In the genomic region with DNA sequence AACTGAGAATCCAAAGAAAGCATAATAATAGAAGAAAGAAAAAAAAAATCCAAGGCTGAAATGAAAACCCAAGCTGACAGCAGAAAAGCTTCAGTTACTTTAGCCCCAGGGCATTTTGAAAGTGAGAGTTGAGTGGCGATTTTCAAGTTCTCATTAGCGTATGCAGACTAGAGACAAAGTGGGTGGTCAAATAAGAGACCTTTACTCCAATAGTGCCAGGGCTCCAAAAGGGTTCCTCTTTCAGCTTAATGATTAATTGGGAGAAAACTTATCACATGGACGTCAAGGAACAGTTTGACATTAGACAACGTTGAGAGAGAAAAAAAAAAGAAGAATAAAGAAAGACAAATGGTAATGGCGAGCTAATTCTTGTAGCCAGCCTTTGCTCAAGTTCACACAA, we compare ENCODE assay signal across 10 mouse cellular contexts.
"Had no signal": no experiment of that assay in that cellular context is flagged by ENCODE, and none has a peak within 500 bp of the region (broad histone marks: within the 10 kb centered on the region; RNA-seq: fewer than 3 reads in every experiment).

No protein-coding gene starts in this region.

- H3K4me1 ChIP-seq: kidney, embryonic 15.5 days; limb, embryonic 10.5 days; liver, embryonic 15.5 days; midbrain, embryonic 12.5 days had no signal

- H3K9ac ChIP-seq: kidney, embryonic 15.5 days; liver, embryonic 15.5 days; midbrain, embryonic 12.5 days had no signal

- H3K27ac ChIP-seq: kidney, embryonic 15.5 days; left cerebral cortex, adult 2 months; limb, embryonic 10.5 days; liver, embryonic 15.5 days; midbrain, embryonic 12.5 days; stomach, postnatal 0 days had no signal

- H3K36me3 ChIP-seq: kidney, embryonic 15.5 days; limb, embryonic 10.5 days; liver, embryonic 15.5 days; midbrain, embryonic 12.5 days had no signal

- H3K27me3 ChIP-seq: kidney, embryonic 15.5 days; liver, embryonic 15.5 days; midbrain, embryonic 12.5 days had no signal

- DNase-seq: kidney, postnatal 14 days; lung, adult 2 months; thymus, postnatal 14 days had no signal

- H3K4me2 ChIP-seq: kidney, embryonic 15.5 days; liver, embryonic 11.5 days; liver, embryonic 15.5 days; midbrain, embryonic 12.5 days had no signal

- H3K4me3 ChIP-seq: kidney, embryonic 15.5 days; left cerebral cortex, adult 2 months; limb, embryonic 10.5 days; liver, embryonic 15.5 days; midbrain, embryonic 12.5 days had no signal

- H3K9me3 ChIP-seq: kidney, embryonic 15.5 days; limb, embryonic 10.5 days; liver, embryonic 15.5 days; midbrain, embryonic 12.5 days had no signal
